Mouse (Mus musculus): Measurements from ENCODE around the gene Traf4. TPM values are rescaled to one million over a fixed set of nuclear protein-coding genes. Genes with fewer than 3 reads are reported as not detected.
"Not testable (repeated sequence)": the region's sequence is repeated elsewhere in the genome, so short reads cannot be mapped to it uniquely, and the experiment has no call there.

Gene Traf4
- total RNA-seq (2022): 1 to 10 TPM; 5.9 to 9.4 (median 9.0) TPM

DNA sequence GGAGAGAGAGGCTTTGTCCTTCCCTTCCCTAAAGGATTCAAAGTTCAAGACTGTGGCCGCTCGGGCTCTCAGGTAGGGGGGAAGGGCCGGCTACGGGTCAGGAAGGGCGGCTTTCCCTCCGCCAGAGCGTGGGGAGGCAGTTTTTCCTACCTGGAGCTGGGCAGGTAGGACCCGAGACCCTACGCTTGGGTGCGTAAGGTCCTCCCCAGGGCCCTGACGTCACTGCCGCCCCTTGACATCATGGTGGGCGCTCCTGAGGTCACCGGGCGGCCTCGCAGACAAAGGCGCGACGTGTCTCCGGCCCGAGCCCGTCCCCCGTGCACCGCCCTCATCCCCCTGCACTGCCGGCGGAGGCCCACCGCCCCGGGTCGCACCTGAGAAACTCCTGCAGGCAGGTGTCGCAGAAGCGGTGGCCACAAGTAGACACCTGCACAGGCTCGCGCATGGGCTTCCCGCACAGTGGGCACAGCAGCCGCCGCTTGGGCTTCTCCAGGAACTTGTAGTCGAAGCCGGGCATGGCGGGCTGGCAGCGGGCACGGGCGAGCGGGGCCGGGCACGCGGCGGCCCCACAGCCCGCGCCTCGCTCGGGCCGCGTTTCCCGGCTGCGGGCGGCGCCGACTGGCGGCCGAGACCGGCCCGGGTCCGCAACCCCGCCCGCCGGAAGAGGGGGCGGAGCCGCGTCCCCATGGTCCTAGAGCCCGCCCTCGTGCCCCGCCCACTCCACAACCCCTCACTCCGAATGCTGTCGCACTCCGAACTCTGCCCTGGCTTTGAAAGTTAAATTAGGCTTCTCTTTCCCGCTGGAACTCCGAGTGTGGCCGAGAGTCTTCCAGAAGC is at the start of gene Traf4:
Gene Traf4 (minus strand): TSS at position 666 of the 837 bp plus-strand sequence.
- no peak for DNase-seq (ENCODE audit: low spot score in 2 of 2)

DNA sequence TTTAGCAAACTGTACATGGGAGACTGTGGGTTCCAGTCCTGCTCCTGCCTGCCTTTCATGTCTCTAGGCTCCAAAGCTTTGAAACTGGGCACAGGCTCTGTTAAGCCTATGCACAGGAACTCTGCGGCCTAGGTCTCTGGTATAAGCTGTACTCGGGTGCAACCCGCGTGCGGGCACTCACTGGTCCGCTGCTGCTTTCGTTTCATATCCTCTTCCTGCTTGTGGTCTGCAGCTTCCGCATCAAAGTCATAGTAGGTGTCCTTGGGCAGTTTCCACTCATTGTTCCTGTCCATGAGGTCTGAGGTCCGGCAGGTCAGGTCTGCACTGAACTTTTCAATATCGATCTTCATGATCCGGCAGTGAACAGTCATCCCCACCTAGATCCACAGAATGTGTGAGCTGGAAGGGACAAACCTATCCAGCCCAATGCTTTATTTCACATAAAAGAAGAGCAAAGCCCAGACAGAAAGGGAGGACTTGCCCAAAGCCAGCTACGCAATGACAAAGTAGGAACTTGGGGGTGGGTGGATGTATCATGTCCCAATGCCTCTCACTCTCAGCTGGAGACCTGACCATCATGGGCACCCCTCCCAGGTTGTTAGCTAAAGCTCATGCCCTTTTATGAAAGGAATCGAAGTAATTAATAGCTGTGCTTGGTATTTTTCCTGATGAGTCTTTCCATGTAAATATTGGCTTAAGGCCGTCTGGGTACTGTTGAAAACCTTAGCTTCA is 47.9 kb upstream of the Traf4 start:
- DNase-seq (ENCODE audit: low spot score in 2 of 2): no peak

DNA sequence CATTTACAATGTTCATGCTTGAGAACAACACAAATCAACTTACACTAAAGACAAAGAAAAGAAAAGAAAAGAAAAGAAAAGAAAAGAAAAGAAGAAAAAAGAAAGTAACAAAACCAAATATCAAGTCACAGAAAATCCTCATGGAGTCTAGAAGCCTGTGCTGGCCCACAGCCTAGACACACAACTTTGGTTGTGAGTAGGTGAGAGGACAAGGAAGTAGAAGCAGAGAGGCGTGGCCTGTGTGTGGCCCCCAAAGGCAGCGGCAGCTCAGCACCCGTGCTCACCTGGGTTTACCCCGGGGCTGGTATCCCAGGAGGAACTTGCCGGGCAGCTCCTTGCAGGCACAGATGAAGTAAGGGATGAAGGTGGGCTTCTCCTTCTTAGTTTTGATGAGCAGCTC is 46.1 kb upstream of the Traf4 start:
- DNase-seq (ENCODE audit: low spot score in 2 of 2): no peak

DNA sequence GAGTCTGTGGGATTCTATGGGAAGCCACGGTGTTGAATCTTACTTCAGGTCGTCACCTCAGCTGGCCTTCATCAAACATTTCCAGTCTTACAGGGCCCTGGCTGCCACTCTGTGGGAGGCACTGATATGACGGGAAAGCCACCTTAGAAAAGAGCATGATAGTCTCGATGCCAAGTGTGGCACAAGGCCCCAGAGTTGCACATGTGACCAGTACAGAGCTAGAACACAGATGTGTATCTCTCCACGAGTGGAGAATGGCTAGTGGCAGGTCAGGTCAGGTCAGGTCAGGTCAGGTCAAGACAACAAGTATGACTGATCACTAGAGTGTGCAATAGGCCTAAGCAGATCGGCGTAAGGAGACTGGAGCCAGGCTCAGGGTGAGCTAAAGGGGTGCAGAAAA is 45.2 kb upstream of the Traf4 start:
- DNase-seq (ENCODE audit: low spot score in 2 of 2): no peak

DNA sequence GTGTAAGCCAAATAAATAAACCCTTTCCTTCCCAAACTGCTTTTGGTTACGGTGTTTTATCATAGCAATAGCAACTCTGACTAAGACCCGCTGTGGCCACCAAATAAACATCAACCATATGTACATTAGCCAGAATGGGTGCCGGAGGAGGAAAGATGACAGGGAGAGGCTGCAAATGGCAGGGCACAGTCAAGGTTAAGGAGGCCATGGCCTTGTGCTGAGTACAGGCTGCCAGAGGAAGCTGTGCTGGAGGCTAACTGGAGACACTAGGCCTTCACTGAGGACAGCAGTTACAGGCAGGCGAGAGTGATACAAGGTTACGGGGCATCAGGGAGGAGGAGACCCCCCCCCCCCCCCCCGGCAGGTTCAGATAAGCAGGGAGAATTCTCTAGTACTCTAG is 44.5 kb upstream of the Traf4 start:
- no peak for DNase-seq (ENCODE audit: low spot score in 2 of 2)

DNA sequence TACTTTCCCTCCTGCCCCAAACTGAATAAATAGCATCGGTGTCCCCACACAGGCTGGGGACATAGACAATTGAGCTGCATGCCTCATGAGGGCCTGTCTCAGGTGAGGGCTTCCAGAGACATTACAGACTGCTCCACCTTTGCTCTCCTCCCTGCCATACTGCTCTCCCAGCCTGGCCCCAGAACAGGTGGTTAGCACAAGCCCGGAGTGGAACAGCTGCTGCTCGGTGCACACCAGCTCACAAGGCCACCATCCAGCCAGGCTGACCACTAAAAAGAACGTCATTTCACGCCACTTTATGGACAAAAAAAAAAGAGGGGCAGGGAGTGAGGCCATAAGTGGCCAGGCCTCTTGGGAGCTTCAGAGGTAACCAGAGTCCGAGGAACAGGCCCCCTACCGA is 41.8 kb upstream of the Traf4 start:
- DNase-seq (ENCODE audit: low spot score in 2 of 2): no peak

DNA sequence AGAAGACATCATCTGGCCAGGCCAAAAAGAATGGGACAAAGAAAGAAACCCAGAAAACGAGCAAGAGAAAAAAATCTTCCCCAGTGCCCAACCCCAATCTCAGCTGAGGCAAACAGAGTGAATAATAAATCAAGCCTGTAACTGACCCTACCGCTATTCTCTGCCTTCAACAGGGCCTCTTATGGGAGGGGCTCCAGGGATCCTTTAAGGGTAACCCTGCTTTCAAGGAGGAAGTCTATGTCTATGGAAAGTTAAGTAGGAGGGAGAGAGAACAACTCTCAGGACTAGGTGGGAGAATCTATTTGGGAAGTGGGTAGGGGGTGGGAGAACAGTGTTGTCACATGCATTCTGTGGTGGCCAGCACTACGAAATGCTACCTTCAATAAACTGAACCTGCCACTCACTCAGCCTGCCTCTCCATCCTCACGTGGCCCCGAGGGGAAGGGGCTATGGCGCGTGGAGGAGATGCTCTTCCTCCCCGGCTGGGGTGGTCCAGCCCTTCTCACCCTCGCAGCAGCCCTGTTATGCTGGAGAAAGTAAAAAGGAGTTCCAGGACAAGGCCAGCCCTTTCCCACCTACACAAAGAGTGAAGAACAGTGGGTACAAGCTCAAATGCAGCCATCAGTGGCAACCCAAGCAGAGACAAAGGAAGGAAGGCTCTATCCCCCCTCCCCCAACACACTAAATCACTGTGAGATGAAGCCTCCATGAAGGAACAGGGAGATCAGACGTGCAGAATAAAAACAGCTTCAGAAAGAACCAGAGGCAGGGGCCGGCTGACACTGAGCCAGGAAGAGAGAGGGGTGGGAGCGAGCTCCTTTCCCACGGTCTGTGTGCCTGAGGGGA is 40.2 kb upstream of the Traf4 start:
- DNase-seq (ENCODE audit: low spot score in 2 of 2): no peak

DNA sequence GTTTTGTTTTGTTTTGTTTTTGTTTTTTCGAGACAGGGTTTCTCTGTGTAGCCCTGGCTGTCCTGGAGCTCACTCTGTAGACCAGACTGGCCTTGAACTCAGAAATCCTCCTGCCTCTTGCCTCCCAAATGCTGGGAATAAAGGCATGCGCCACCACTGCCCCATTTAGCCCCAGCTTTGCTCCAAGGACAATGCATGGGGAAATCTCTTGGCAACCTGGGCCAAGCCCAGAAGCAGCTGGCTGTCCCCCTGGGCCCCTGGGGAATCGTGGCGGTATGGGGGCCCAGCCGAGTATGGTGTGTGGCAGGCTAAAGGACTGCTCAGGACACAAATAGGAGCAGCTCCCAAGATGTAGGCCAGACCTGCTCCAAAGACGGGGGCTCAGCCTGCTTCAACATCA is 38.9 kb upstream of the Traf4 start:
- no peak for DNase-seq (ENCODE audit: low spot score in 2 of 2)

DNA sequence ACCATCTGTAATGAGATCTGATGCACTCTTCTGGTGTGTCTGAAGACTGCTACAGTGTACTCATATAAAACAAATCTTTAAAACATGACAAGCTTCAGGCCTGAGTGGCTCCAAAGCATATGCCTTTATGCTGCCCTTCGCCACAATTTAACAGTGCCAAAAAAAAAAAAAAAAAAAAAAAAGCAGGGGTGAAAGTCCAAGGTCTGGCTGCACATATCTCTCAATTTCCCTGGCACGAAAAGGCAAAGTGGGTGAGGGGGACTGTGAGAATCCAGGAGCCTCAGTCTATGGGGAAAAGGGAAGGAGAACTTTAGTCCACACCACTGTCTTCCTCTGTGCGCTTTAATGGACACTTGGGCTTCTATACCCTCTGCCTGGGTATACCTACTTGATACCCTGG is 37.0 kb upstream of the Traf4 start:
- no peak for DNase-seq (ENCODE audit: low spot score in 2 of 2)

DNA sequence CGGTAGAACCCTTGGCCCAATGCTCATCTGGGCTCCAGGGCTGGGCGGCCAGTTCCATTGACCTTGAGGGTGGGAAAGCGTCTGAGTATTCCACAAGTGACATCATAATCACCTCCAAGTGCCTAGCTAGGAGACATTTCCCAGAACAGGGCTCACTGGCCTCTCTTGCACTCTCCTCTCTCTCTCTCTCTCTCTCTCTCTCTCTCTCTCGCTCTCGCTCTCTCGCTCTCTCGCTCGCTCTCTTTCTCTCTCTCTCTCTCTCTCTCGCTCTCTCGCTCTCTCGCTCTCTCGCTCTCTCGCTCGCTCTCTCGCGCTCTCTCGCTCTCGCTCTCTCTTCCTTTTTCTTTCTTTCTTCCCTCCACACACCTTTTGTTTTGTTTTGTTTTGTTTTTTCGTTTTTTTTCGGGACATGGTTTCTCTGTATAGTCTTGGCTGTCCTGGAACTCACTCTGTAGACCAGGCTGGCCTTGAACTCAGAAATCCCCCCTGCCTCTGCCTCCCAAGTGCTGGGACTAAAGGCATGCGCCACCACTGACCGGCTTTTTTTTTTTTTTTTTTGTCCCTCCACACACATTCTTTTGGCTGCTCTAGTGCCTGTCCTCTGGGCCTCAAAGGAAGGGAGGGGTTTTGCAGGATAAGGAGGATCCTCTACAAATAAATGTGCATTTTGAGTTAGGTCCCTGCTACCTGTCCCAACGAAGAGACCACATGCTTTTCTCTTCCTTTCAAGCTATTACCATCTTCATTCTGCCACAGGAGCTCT is 29.9 kb upstream of the Traf4 start:
- DNase-seq (ENCODE audit: low spot score in 2 of 2): no peak

DNA sequence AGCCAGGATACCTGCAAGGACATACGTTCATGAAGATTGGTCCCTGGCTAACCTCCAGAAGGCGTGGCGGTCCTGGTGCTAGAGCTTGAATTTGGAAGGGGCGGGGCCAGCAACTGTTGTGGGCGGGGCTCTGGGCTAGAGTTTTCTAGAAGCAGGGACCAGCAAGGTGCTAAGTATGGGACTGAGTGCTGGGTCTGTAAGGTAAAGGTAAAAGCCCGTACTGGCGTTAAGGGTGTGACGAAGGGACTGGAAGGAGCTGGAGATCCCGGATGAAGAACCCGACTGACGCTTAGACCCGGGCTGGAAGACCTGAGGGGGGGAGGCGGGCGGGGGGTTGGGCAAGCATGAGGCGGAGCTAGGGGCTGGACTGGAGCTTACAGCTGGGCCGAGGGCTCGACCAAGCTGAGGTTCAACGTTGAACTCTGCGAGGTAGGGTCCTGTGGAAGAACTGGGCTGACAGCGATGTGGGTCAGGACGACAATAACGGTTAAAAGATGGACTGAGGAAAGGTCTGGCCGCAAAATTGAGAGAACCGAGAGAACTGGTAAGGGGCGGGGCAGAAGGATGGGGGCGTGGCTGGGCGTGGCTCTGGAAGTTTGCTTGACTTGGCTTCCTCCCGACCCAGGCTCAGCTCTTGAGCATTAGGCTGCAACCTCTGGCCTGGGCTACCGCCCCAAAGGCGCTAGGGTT is 29.2 kb upstream of the Traf4 start:
- no peak for DNase-seq (ENCODE audit: low spot score in 2 of 2)

DNA sequence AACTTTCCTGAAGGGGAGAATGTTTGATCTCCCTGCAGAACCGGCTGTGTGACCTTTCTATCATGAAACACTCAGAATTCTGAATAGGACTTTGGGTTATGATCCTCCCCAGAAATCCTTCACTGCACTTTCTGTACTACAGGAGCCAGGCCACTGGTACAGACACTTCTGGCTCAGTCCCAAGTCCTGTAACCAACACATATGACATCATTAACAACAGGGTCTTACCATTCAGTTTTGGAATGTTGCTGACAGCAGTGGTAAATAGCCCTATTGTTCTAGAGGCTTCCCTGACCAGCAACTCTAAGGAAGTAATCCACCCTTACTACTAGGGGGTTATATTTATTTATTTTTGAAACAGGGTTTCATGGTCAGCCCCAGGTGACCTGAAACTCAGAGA is 27.7 kb upstream of the Traf4 start, which contains the start of gene Proca1:
Gene Proca1 (plus strand): TSS at position 280 of the 400 bp plus-strand sequence.
- no peak for DNase-seq (ENCODE audit: low spot score in 2 of 2)

DNA sequence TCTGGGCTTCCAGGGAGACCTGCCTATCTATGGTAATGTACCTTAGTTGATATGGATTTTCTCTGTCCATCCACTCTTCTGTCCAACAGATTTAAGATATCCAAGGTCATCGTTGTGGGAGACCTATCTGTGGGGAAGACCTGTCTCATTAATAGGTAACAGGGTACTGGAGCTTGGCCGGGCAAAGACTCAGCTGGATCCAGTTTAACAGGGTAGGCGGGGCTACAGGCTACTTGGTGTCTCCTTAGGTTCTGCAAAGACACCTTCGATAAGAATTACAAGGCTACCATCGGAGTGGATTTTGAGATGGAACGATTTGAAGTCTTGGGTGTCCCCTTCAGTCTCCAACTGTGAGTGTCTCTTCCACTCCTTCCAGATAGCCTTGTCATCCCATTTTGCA is 24.7 kb upstream of the Traf4 start:
- DNase-seq (ENCODE audit: low spot score in 2 of 2): no peak

DNA sequence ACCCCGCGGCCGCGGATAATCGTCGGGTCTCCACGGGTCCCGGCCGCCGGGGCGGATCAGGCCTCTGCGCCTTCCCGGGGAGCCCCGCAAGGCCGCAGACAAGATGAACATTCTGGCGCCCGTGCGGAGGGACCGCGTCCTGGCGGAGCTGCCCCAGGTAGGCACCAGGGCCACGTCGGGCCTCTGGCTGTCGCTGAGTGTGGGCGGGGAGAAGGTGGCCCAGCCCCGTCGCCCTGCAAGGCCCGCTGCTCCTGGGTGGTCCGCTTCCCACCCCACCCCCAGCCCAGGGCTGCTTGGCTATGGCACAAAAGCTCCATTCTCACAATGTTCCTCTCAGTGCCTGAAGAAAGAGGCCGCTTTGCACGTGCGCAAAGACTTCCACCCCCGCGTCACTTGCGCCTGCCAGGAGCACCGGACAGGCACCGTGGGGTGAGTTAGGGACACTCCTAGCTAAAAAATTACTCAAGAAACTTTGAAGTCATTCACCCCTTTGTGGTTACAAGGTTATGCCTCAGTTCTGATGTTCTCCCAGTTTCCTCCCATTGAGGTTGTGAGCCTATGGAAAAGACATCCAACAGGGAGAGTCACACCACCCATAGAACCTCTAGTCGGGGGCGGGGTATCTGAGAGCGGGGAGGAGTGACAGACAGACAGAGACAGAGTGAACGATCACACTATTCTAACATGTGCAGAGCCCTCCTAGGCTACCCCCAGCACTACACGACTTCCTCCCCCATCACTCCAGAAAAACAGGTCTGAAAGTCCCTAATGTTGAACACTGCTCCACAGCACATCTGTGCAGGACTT is 24.0 kb upstream of the Traf4 start:
- peak in 1 of 2 experiments; percentile 75 for DNase-seq (ENCODE audit: low spot score in 2 of 2)

DNA sequence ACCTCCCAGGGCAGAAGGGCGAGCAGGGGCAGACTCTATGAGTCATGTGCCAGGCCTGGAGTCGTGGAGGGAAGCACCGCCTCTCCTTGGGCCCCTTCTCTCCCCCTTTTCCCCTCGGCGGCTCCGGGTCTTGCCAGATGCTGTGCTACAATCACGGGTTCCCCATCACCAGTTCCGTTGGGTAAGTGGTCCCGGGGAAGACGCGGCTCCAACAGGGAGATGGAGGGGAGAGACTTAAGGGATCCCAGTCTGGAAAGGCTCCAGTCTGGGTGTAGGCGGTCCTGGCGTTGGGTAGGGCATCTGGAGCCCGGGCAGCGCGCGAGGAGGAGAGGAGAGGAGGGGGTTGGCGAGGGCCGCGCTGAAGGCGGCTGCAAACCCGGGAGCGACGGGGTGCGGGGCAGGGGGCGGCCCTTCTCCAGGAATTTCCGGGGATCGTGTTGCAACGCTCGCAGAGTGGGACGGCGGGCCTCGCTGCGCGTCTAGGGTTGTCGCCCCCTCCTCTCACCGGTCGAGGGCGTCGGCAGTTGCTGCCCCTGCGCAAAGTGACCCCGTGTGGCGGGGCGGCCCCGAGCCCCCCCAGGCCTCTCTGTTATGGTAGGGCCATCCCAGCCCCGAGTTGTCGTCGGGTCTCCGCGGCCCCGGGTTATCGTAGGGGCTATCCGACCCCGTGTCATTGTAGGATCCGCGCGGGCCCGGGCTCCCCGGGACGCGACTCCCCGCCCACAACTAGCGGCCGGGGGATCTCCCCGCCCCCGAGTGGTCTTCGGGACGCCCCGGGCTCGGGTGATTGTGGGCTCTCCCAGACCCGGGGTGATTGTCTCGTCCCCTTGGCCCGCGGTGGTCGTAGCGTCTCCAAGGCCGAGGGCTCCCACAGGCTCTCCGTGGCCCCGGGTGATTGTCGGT is 23.2 kb upstream of the Traf4 start, which contains the start of gene Rab34:
Gene Rab34 (plus strand): TSS at position 100 of the 903 bp plus-strand sequence.
- DNase-seq (ENCODE audit: low spot score in 2 of 2): peak in 1 of 2 experiments; percentile 54

DNA sequence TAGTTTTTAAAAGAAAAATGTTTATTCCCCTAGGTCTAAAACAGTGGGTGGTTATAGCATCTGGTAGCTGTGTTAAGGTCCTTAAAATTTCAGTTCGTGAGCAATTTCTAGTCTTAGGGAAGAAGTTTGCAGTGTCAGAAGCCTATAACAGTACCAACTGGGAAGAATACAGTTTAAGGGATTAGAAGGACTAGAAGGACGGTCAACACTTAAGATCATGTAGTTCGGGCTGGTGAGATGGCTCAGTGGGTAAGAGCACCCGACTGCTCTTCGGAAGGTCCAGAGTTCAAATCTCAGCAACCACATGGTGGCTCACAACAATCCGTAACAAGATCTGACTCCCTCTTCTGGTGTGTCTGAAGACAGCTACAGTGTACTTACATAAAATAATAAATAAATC is 19.3 kb upstream of the Traf4 start:
- not testable (repeated sequence) for DNase-seq (ENCODE audit: low spot score in 2 of 2)

DNA sequence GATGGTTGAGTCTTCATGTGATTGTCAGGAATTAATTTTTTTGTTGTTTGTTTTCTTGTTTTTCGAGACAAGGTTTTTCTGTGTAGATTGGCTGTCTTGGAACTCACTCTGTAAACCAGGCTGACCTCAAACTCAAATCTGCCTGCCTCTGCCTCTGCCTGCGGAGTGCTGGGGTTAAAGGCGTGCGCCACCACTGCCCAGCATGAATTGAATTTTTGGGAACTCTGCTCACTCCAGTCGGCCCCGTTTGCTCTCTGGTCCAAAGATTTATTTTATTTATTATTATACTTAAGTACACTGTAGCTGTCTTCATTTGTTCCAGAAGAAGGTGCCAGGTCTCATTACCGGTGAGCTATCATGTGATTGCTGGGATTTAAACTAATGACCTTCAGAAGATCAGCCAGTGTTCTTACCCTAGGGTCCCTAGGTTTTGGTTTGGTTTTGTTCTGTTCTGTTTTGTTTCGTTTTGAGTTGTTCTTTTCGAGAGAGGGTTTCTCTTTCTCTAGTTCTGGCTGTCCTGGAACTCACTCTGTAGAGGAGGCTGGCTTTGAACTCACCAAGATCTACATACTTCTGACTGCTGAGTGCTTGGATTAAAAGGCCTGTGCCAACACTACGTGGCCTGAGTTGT is 18.6 kb upstream of the Traf4 start:
- no peak for DNase-seq (ENCODE audit: low spot score in 2 of 2)
